Mouse (Mus musculus) bone marrow, adult 2 months (tissue): ENCODE results near the gene Dlg2.

Source experiments
- CTCF ChIP-seq: fragments of 200-500 bp; IDR thresholded peaks from 2 replicates; pipeline ENCODE4 v1.5.1; 2011; ENCODE audit warnings: low read length, control low read depth; ENCODE audit not compliant: control insufficient read depth, insufficient read depth
- POLR2A ChIP-seq: fragments of 200-500 bp; IDR thresholded peaks from 2 replicates; pipeline ENCODE4 v1.6.1; 2011; ENCODE audit warnings: low read depth, mild to moderate bottlenecking, control low read depth, low read length, borderline replicate concordance; ENCODE audit not compliant: control insufficient read depth

- TF ChIP-seq CTCF (no peak), POLR2A (no peak)
Measured at GRCm38 (mm10) chr7:91463256-91463655, 986.8 kb downstream of the Dlg2 start.
